Mouse (Mus musculus) midbrain, embryonic 14.5 days (tissue): ENCODE measurements around the gene Myocos. TPM values are rescaled to one million over a fixed set of nuclear protein-coding genes. Genes with fewer than 3 reads are reported as not detected.

Source experiments
- ATAC-seq: fragments of 200-750 bp; cut with Nextera tagmentation; 2 replicates; pipeline ENCODE4 v1.8.0; 2017; ENCODE audit warnings: moderate number of reproducible peaks, moderate library complexity; ENCODE audit not compliant: low FRiP score, low TSS enrichment
- DNase-seq: peaks from one replicate; pipeline ENCODE4 v3.0.0-alpha.2; 2015
- H3K27ac ChIP-seq: fragments of 300-500 bp; sonication (generic); replicated peaks from 2 replicates; pipeline ENCODE4 v1.5.1; 2014; ENCODE audit warnings: mild to moderate bottlenecking, low read depth, low read length, moderate library complexity
- H3K27me3 ChIP-seq: fragments of 300-500 bp; sonication (generic); 2 replicates; pipeline ENCODE4 v1.6.1; 2014; ENCODE audit warnings: low read length, control low read depth, mixed read lengths; ENCODE audit not compliant: control insufficient read depth, insufficient read depth
- H3K36me3 ChIP-seq: fragments of 300-500 bp; sonication (generic); 2 replicates; pipeline ENCODE4 v1.6.1; 2014; ENCODE audit warnings: low read length, control low read depth; ENCODE audit not compliant: control insufficient read depth, insufficient read depth
- H3K4me1 ChIP-seq: fragments of 300-500 bp; sonication (generic); 2 replicates; pipeline ENCODE4 v1.6.1; 2014; ENCODE audit warnings: mild to moderate bottlenecking, antibody characterized with exemption, low read length, control low read depth; ENCODE audit not compliant: control insufficient read depth, insufficient read depth
- H3K4me2 ChIP-seq: fragments of 300-500 bp; sonication (generic); 2 replicates; pipeline ENCODE4 v1.6.1; 2014; ENCODE audit warnings: mild to moderate bottlenecking, low read length, moderate library complexity
- H3K4me3 ChIP-seq: fragments of 300-500 bp; sonication (generic); replicated peaks from 2 replicates; pipeline ENCODE4 v1.5.1; 2014; ENCODE audit warnings: low read depth, low read length
- H3K9ac ChIP-seq: fragments of 300-500 bp; sonication (generic); replicated peaks from 2 replicates; pipeline ENCODE4 v1.6.1; 2014; ENCODE audit warnings: mild to moderate bottlenecking, low read length, moderate library complexity
- H3K9me3 ChIP-seq: fragments of 300-500 bp; sonication (generic); 2 replicates; pipeline ENCODE4 v1.6.1; 2016; ENCODE audit warnings: low read length, control low read depth, mixed read lengths; ENCODE audit not compliant: control insufficient read depth
- WGBS: fragments of 180-500 bp; shearing (Covaris S2); extraction: QIAGEN DNeasy Blood & Tissue Kit; methylation state at CpG from one replicate; pipeline ENCODE4 v1.1.7; 2014; 5-methylcytosine and 5-hydroxymethylcytosine counted together
- microRNA-seq: library from miRNA; unstranded; fragments of <30 nt; microRNA quantifications from one replicate; pipeline ENCODE4, GENCODE M21; 2016
- polyA plus RNA-seq: library from polyadenylated mRNA; unstranded; fragments of >200 nt; fragmentation: Nextera tagmentation; extraction: Ambion mirVana; gene quantifications from 2 replicates; pipeline ENCODE4 v1.2.1, GENCODE M21; 2014

Myocos gene
- polyA plus RNA-seq, 1 experiment from 2014 or later: not detected

GRCm38 (mm10) chr1:162599617-162600016, 58.4 kb downstream of the Myocos start:
- Histone ChIP-seq H3K9me3 (no peaks in the 10 kb centered on the region), H3K4me3 (no peak overlapping the region), H3K36me3 (peaks cover 23% of the 10 kb centered on the region), H3K4me1 (no peaks in the 10 kb centered on the region), H3K27ac (no peak overlapping the region), H3K27me3 (no peaks in the 10 kb centered on the region), H3K4me2 (no peak overlapping the region), H3K9ac (no peak overlapping the region)
- DNase-seq (no peak), ATAC-seq (no peak)
- 88% methylated on average over 5 of the region's 5 CpGs for WGBS

- 95% methylated on average over 3 of the region's 3 CpGs for WGBS
- Histone ChIP-seq H3K4me1 (no peaks in the 10 kb centered on the region), H3K4me2 (no peak overlapping the region), H3K4me3 (no peak overlapping the region), H3K27ac (no peak overlapping the region), H3K27me3 (no peaks in the 10 kb centered on the region), H3K9me3 (no peaks in the 10 kb centered on the region), H3K36me3 (peaks cover 28% of the 10 kb centered on the region), H3K9ac (no peak overlapping the region)
- ATAC-seq: no peak
- DNase-seq: no peak
Measured at GRCm38 (mm10) chr1:162597379-162598102, 60.5 kb downstream of the Myocos start.

Small RNA genes lying within 50 kb of the gene (microRNA-seq; reads per million reads assigned to microRNA genes)
- not detected for gene Gm27616

Other genes with a start within 250 kb of the Myocos start
- 60.1 and 62.0 TPM in 2 replicates for gene Dnm3, start 180.2 kb downstream of the Myocos start, polyA plus RNA-seq
- 12.7 and 15.1 TPM in 2 replicates for gene Mettl13, start 109.7 kb downstream of the Myocos start, polyA plus RNA-seq
- gene Vamp4, start 87.7 kb downstream of the Myocos start, polyA plus RNA-seq: 71.3 and 72.0 TPM in 2 replicates
- gene Myoc, start 19.1 kb downstream of the Myocos start, polyA plus RNA-seq: 0.13 TPM in 1 of 2 replicates, not detected in the other
- gene Prrc2c, start 82.3 kb upstream of the Myocos start, polyA plus RNA-seq: 165 TPM in 2 replicates
- 0.27 and 0.33 TPM in 2 replicates for gene Fmo4, start 155.8 kb upstream of the Myocos start, polyA plus RNA-seq
- gene Fmo1, start 208.4 kb upstream of the Myocos start, polyA plus RNA-seq: 15.7 and 29.0 TPM in 2 replicates
- gene Fmo2, start 240.5 kb upstream of the Myocos start, polyA plus RNA-seq: not detected in 2 replicates